Mouse (Mus musculus): ENCODE data around the gene Acsf3. TPM values are rescaled to one million over a fixed set of nuclear protein-coding genes. Genes with fewer than 3 reads are reported as not detected.

Gene Acsf3
- polyA plus RNA-seq (2012; rRNA removed; ENCODE audit: low replicate concordance) = 36.8 and 49.3 TPM in 2 replicates

DNA sequence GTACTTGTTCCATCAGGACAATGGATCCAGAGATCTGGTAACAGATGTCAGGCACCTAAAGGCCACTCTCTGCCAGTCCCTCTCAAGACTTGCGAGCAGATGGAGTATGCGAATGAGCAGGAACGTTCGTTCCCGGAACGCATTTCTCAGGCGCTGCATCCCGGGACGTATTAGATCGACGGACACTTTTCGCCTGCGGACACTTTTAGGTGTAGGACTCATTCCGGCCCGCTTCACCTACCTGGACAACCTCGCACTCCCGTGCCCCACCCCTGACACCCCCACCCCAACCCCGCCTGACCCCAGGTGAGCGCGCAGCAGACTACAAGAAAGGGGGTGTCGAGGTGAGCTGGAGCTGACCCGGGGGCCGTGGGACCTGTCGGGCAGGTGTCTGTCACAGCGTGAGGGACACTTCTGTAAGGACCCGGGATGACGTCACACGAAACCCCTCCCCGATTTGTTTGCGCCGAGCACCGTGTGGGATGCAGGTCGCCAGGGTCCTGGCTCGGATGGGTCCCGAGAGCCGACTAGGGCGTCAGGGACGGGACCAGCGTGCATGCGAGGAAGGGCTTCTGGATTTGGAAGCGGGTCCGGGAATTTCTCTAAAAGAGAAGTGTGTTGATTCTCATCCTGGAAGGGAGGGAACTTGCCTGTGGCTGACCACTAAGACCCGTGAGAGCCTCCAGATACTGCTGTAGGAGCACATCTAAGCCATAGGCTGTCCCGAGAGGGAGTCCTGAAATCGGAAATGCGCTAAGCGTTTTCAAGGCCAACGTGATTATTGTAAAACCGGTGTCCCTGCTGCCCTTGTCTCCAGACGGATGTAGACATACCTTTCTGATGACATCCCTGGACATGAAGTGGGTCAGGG, at the start of gene Acsf3:
Gene Acsf3, plus strand, starts transcription at position 202 of the 871 bp plus-strand sequence.

DNA sequence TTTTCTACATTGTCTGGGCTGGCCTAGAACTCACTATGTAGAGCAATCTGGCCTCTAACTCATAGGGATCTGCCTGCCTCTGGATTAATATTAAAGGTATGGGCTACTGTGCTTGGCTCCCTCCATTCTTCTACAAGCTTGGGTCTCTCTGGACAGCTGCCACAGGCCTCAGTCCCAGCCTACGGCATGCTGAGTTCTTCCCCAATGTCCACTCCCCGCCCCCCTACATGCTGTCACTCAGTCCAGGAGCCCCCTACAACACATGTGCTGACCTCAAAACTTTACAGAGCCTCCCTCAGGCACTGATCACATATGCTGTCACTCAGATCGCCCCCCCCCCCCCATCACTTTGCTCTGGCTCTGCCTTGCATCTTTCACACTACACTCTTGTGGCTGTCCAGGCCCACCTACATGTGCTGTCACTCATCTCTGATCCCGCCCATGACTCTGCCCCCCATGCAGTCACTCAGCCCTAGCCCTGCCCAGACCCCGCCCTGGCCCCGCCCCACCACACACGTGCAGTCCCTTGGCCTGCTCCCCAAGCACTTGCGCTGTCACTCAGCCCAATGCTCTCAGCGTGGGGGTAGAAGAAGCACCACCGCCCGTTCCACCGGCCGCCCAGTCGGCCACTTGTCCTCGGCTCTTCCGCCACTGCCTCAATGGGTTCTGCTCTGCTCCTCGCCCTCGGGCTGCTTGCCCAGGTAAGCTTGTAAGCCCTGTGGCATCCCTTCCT, 72.7 kb downstream of the Acsf3 start, which contains the start of gene Cdh15:
Gene Cdh15, plus strand, starts transcription at position 138 of the 733 bp plus-strand sequence.

Other genes with a start within 250 kb of the Acsf3 start
- gene Piezo1, start 224.2 kb upstream of the Acsf3 start, polyA plus RNA-seq (2012; rRNA removed; ENCODE audit: low replicate concordance) = 208 and 217 TPM in 2 replicates
- 6.5 and 27.5 TPM in 2 replicates for gene Cdt1, start 207.5 kb upstream of the Acsf3 start, polyA plus RNA-seq (2012; rRNA removed; ENCODE audit: low replicate concordance)
- 48.9 and 263 TPM in 2 replicates for gene Aprt, start 198.6 kb upstream of the Acsf3 start, polyA plus RNA-seq (2012; rRNA removed; ENCODE audit: low replicate concordance)
- gene Galns, start 164.0 kb upstream of the Acsf3 start, polyA plus RNA-seq (2012; rRNA removed; ENCODE audit: low replicate concordance) = 25.7 and 35.7 TPM in 2 replicates
- gene Trappc2l, start 163.8 kb upstream of the Acsf3 start, polyA plus RNA-seq (2012; rRNA removed; ENCODE audit: low replicate concordance) = 135 and 185 TPM in 2 replicates
- gene Pabpn1l, start 152.7 kb upstream of the Acsf3 start, polyA plus RNA-seq (2012; rRNA removed; ENCODE audit: low replicate concordance) = not detected in 2 replicates
- gene Cbfa2t3, start 76.4 kb upstream of the Acsf3 start, polyA plus RNA-seq (2012; rRNA removed; ENCODE audit: low replicate concordance) = 10.3 and 11.3 TPM in 2 replicates
- gene Cdh15, start 72.5 kb downstream of the Acsf3 start, polyA plus RNA-seq (2012; rRNA removed; ENCODE audit: low replicate concordance) = 0.03 and 0.19 TPM in 2 replicates